Mouse (Mus musculus): ENCODE measurements around the gene Gm12166. TPM values are rescaled to one million over a fixed set of nuclear protein-coding genes. Genes with fewer than 3 reads are reported as not detected.

Gene Gm12166
- total RNA-seq, 2 experiments from 2014 or later, result 0.48 to 0.50 TPM

GRCm38 (mm10) chr11:46073850-46074688 lies 21.9 kb upstream of the Gm12166 start:
- DNase-seq (ENCODE audit: low spot score), result no peak

GRCm38 (mm10) chr11:46073061-46073849 lies 21.1 kb upstream of the Gm12166 start:
- peak; percentile 34 for DNase-seq (ENCODE audit: low spot score)

- no peak for DNase-seq (ENCODE audit: low spot score)
Measured at GRCm38 (mm10) chr11:46072466-46073060, 20.4 kb upstream of the Gm12166 start.

- DNase-seq (ENCODE audit: low spot score), result no peak
Measured at GRCm38 (mm10) chr11:46070789-46071188, 18.7 kb upstream of the Gm12166 start.

- DNase-seq (ENCODE audit: low spot score), result no peak
Measured at GRCm38 (mm10) chr11:46070161-46070560, 18.0 kb upstream of the Gm12166 start.

- DNase-seq (ENCODE audit: low spot score), result peak; percentile 26
Measured at GRCm38 (mm10) chr11:46069408-46070003, 17.4 kb upstream of the Gm12166 start.

- DNase-seq (ENCODE audit: low spot score), result peak; percentile 69
Measured at GRCm38 (mm10) chr11:46068756-46069407, 16.8 kb upstream of the Gm12166 start.

GRCm38 (mm10) chr11:46067371-46068060 lies 15.4 kb upstream of the Gm12166 start:
- no peak for DNase-seq (ENCODE audit: low spot score)

GRCm38 (mm10) chr11:46065201-46066011 lies 13.3 kb upstream of the Gm12166 start:
- peak; percentile 30 for DNase-seq (ENCODE audit: low spot score)

GRCm38 (mm10) chr11:46064767-46065166 lies 12.6 kb upstream of the Gm12166 start:
- DNase-seq (ENCODE audit: low spot score), result no peak

GRCm38 (mm10) chr11:46062993-46063731 lies 11.0 kb upstream of the Gm12166 start:
- peak; percentile 53 for DNase-seq (ENCODE audit: low spot score)

GRCm38 (mm10) chr11:46062569-46062968 lies 10.4 kb upstream of the Gm12166 start:
- no peak for DNase-seq (ENCODE audit: low spot score)

GRCm38 (mm10) chr11:46061776-46062445 lies 9.8 kb upstream of the Gm12166 start:
- DNase-seq (ENCODE audit: low spot score), result no peak

- DNase-seq (ENCODE audit: low spot score), result no peak
Measured at GRCm38 (mm10) chr11:46060651-46061020, 8.5 kb upstream of the Gm12166 start.

- DNase-seq (ENCODE audit: low spot score), result no peak
Measured at GRCm38 (mm10) chr11:46059887-46060650, 7.9 kb upstream of the Gm12166 start.

GRCm38 (mm10) chr11:46058916-46059315 lies 6.8 kb upstream of the Gm12166 start:
- DNase-seq (ENCODE audit: low spot score), result no peak

GRCm38 (mm10) chr11:46058011-46058410 lies 5.9 kb upstream of the Gm12166 start:
- DNase-seq (ENCODE audit: low spot score), result peak; percentile 14

All from gastrocnemius, adult 18-20 months (tissue).